Mouse (Mus musculus) kidney, embryonic 14.5 days (tissue): ENCODE data around the gene Kcnh2. TPM values are rescaled to one million over a fixed set of nuclear protein-coding genes. Genes with fewer than 3 reads are reported as not detected.

Experiments
- ATAC-seq: fragments of 200-750 bp; cut with Nextera tagmentation; 2 replicates; pipeline ENCODE4 v1.8.0; 2017; ENCODE audit warnings: moderate number of reproducible peaks, mild to moderate bottlenecking, moderate TSS enrichment, moderate library complexity; ENCODE audit not compliant: low FRiP score, low TSS enrichment
- H3K27ac ChIP-seq: fragments of 300-500 bp; sonication (generic); 2 replicates; pipeline ENCODE4 v1.5.1; 2014; ENCODE audit warnings: low read depth, mild to moderate bottlenecking, low read length, moderate library complexity, mixed read lengths
- H3K27me3 ChIP-seq: fragments of 300-500 bp; sonication (generic); 2 replicates; pipeline ENCODE4 v1.6.1; 2014; ENCODE audit warnings: mild to moderate bottlenecking, low read length; ENCODE audit not compliant: control insufficient read depth, insufficient read depth
- H3K36me3 ChIP-seq: fragments of 300-500 bp; sonication (generic); 2 replicates; pipeline ENCODE4 v1.6.1; 2014; ENCODE audit warnings: low read length, mixed read lengths; ENCODE audit not compliant: control insufficient read depth, insufficient read depth
- H3K4me1 ChIP-seq: fragments of 300-500 bp; sonication (generic); 2 replicates; pipeline ENCODE4 v1.6.1; 2014; ENCODE audit warnings: low read length, mixed read lengths; ENCODE audit not compliant: control insufficient read depth, insufficient read depth
- H3K4me2 ChIP-seq: fragments of 300-500 bp; sonication (generic); replicated peaks from 2 replicates; pipeline ENCODE4 v1.6.1; 2014; ENCODE audit warnings: low read depth, mild to moderate bottlenecking, low read length
- H3K4me3 ChIP-seq: fragments of 300-500 bp; sonication (generic); 2 replicates; pipeline ENCODE4 v1.5.1; 2014; ENCODE audit warnings: mild to moderate bottlenecking, low read length
- H3K9ac ChIP-seq: fragments of 300-500 bp; sonication (generic); 2 replicates; pipeline ENCODE4 v1.6.1; 2014; ENCODE audit warnings: low read depth, mild to moderate bottlenecking, low read length, moderate library complexity
- H3K9me3 ChIP-seq: fragments of 300-500 bp; sonication (generic); 2 replicates; pipeline ENCODE4 v1.6.1; 2016; ENCODE audit warnings: low read length; ENCODE audit not compliant: control insufficient read depth
- WGBS: fragments of 180-500 bp; shearing (Covaris S2); extraction: QIAGEN DNeasy Blood & Tissue Kit; methylation state at CpG from one replicate; pipeline ENCODE4 v1.1.7; 2014; 5-methylcytosine and 5-hydroxymethylcytosine counted together
- polyA plus RNA-seq: library from polyadenylated mRNA; unstranded; fragments of >200 nt; fragmentation: Nextera tagmentation; extraction: Ambion mirVana; gene quantifications from 2 replicates; pipeline ENCODE4 v1.2.1, GENCODE M21; 2014

Kcnh2 gene
- polyA plus RNA-seq, 1 experiment from 2014 or later: 5.7 TPM

GRCm38 (mm10) chr5:24381486-24381885 lies 30.1 kb upstream of the Kcnh2 start:
- no peak overlapping the region for H3K4me2 ChIP-seq
- H3K4me3 ChIP-seq: no peak overlapping the region
- 75% methylated on average over 6 of the region's 6 CpGs for WGBS
- no peak for ATAC-seq
- no peak overlapping the region for H3K27ac ChIP-seq
- H3K27me3 ChIP-seq: no peaks in the 10 kb centered on the region; the same call in 1 of the 2 replicates
- no peaks in the 10 kb centered on the region for H3K9me3 ChIP-seq
- no peaks in the 10 kb centered on the region for H3K36me3 ChIP-seq
- H3K9ac ChIP-seq: no peak overlapping the region
- H3K4me1 ChIP-seq: 0 out of 2 replicates have a peak, but pooled peaks cover 9% of the 10 kb centered on the region

GRCm38 (mm10) chr5:24380499-24380898 lies 29.1 kb upstream of the Kcnh2 start:
- H3K27me3 ChIP-seq: no peaks in the 10 kb centered on the region
- no peak overlapping the region for H3K4me2 ChIP-seq
- no peak overlapping the region for H3K27ac ChIP-seq
- H3K4me3 ChIP-seq: no peak overlapping the region
- 0 out of 2 replicates have a peak, but pooled peaks cover 9% of the 10 kb centered on the region for H3K4me1 ChIP-seq
- no peak for ATAC-seq
- H3K9ac ChIP-seq: no peak overlapping the region
- H3K9me3 ChIP-seq: no peaks in the 10 kb centered on the region
- 94% methylated on average over 4 of the region's 4 CpGs for WGBS
- no peaks in the 10 kb centered on the region for H3K36me3 ChIP-seq

GRCm38 (mm10) chr5:24379501-24379900 lies 28.1 kb upstream of the Kcnh2 start:
- Histone ChIP-seq H3K9ac (no peak overlapping the region; the same call in 1 of the 2 replicates), H3K4me1 (0 out of 2 replicates have a peak, but pooled peaks cover 9% of the 10 kb centered on the region), H3K4me2 (no peak overlapping the region), H3K27ac (no peak overlapping the region), H3K4me3 (no peak overlapping the region), H3K9me3 (no peaks in the 10 kb centered on the region), H3K27me3 (no peaks in the 10 kb centered on the region), H3K36me3 (no peaks in the 10 kb centered on the region)
- 66% methylated on average over 4 of the region's 4 CpGs for WGBS
- ATAC-seq: no peak

- Histone ChIP-seq H3K4me2 (no peak overlapping the region), H3K27ac (no peak overlapping the region), H3K27me3 (no peaks in the 10 kb centered on the region), H3K4me1 (0 out of 2 replicates have a peak, but pooled peaks cover 4% of the 10 kb centered on the region), H3K4me3 (no peak overlapping the region), H3K36me3 (no peaks in the 10 kb centered on the region), H3K9me3 (no peaks in the 10 kb centered on the region), H3K9ac (no peak overlapping the region)
- WGBS: 75% methylated on average over 2 of the region's 2 CpGs
- ATAC-seq: no peak
Observed at GRCm38 (mm10) chr5:24378700-24379099, 27.3 kb upstream of the Kcnh2 start.

GRCm38 (mm10) chr5:24374666-24375328 lies 23.4 kb upstream of the Kcnh2 start:
- ATAC-seq: no peak
- Histone ChIP-seq H3K36me3 (no peaks in the 10 kb centered on the region), H3K4me1 (no peaks in the 10 kb centered on the region), H3K9me3 (no peaks in the 10 kb centered on the region), H3K27ac (no peak overlapping the region), H3K27me3 (no peaks in the 10 kb centered on the region), H3K4me3 (no peak overlapping the region), H3K9ac (no peak overlapping the region), H3K4me2 (no peak overlapping the region)
- WGBS: 67% methylated on average over 7 of the region's 7 CpGs

GRCm38 (mm10) chr5:24374216-24374615 lies 22.8 kb upstream of the Kcnh2 start:
- Histone ChIP-seq H3K4me1 (no peaks in the 10 kb centered on the region), H3K27me3 (no peaks in the 10 kb centered on the region), H3K4me2 (no peak overlapping the region), H3K9me3 (no peaks in the 10 kb centered on the region), H3K36me3 (no peaks in the 10 kb centered on the region), H3K27ac (no peak overlapping the region), H3K4me3 (no peak overlapping the region), H3K9ac (no peak overlapping the region)
- no peak for ATAC-seq
- 54% methylated on average over 6 of the region's 6 CpGs for WGBS

GRCm38 (mm10) chr5:24373807-24374206 lies 22.4 kb upstream of the Kcnh2 start:
- Histone ChIP-seq H3K9me3 (no peaks in the 10 kb centered on the region), H3K9ac (no peak overlapping the region), H3K4me2 (no peak overlapping the region), H3K4me3 (no peak overlapping the region), H3K4me1 (no peaks in the 10 kb centered on the region), H3K27ac (no peak overlapping the region), H3K36me3 (no peaks in the 10 kb centered on the region), H3K27me3 (no peaks in the 10 kb centered on the region)
- 81% methylated on average over 5 of the region's 5 CpGs for WGBS
- ATAC-seq: no peak

- 90% methylated on average over 9 of the region's 9 CpGs for WGBS
Observed at GRCm38 (mm10) chr5:24369767-24370166, 18.4 kb upstream of the Kcnh2 start.

GRCm38 (mm10) chr5:24366426-24366825 lies 15.0 kb upstream of the Kcnh2 start:
- no peak overlapping the region for H3K27ac ChIP-seq
- H3K4me2 ChIP-seq: no peak overlapping the region
- H3K36me3 ChIP-seq: no peaks in the 10 kb centered on the region
- no peak overlapping the region for H3K4me3 ChIP-seq
- no peak overlapping the region for H3K9ac ChIP-seq
- no peaks in the 10 kb centered on the region for H3K9me3 ChIP-seq
- no peaks in the 10 kb centered on the region for H3K27me3 ChIP-seq
- 81% methylated on average over 9 of the region's 9 CpGs for WGBS
- no peak for ATAC-seq
- no peaks in the 10 kb centered on the region for H3K4me1 ChIP-seq

More at GRCm38 (mm10) chr5:24369767-24370166, 18.4 kb upstream of the Kcnh2 start:
- H3K9ac ChIP-seq: no peak overlapping the region
- no peaks in the 10 kb centered on the region for H3K9me3 ChIP-seq
- H3K27me3 ChIP-seq: no peaks in the 10 kb centered on the region
- no peak for ATAC-seq
- no peaks in the 10 kb centered on the region for H3K4me1 ChIP-seq
- no peak overlapping the region for H3K4me3 ChIP-seq
- no peaks in the 10 kb centered on the region for H3K36me3 ChIP-seq
- H3K4me2 ChIP-seq: no peak overlapping the region
- no peak overlapping the region for H3K27ac ChIP-seq
